Mouse (Mus musculus): ENCODE data around the gene Large2.

The Large2 gene

GRCm38 (mm10) chr2:92390206-92390930 lies 15.7 kb upstream of the Large2 start:
- DNase-seq (ENCODE audit: low read depth, low spot score): peak; percentile 56

GRCm38 (mm10) chr2:92389645-92390044 lies 15.0 kb upstream of the Large2 start:
- no peak for DNase-seq (ENCODE audit: low read depth, low spot score)

DNA sequence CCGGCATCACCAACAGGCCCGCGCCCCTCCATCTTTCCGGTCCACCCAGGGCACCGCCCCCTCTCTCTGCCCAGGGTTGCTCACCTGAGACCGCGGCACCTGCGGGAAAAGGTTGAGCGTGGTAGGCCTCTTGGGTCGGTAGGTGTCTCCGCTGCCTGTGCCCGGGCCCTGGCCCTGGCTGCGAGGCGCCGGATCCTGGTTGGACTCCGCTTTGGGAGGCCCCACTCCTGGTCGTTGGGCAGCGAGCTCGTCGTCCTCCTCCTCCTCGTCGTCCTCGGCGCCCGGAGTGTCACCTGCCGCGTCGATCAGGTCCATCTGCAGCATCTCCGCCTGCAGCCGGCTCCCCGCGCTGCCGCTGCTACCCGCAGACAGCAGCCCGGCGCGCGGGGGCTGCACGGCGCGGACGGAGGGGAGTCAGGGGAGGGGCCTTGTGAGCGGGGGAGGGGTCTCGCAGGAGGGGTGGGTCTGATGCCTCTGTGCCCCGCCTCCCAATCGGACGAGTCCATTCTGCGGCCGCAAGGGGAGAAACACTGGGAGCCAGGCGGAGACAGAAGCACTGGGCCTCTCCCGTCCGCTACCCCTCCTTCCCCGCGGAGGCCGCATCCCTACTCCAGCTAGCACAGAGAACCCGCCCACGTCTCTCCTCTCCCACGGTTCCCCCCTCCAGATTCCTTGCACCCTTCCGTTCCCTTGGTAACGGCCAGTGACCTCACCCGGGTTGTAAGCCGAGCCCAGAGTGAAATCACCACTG lies 14.4 kb upstream of the Large2 start:
- peak; percentile 99 for DNase-seq (ENCODE audit: low read depth, low spot score)

GRCm38 (mm10) chr2:92388081-92388517 lies 13.4 kb upstream of the Large2 start:
- peak; percentile 78 for DNase-seq (ENCODE audit: low read depth, low spot score)

- peak; percentile 95 for DNase-seq (ENCODE audit: low read depth, low spot score)
These were observed 13.0 kb upstream of the Large2 start for GRCm38 (mm10) chr2:92387646-92388045.

DNA sequence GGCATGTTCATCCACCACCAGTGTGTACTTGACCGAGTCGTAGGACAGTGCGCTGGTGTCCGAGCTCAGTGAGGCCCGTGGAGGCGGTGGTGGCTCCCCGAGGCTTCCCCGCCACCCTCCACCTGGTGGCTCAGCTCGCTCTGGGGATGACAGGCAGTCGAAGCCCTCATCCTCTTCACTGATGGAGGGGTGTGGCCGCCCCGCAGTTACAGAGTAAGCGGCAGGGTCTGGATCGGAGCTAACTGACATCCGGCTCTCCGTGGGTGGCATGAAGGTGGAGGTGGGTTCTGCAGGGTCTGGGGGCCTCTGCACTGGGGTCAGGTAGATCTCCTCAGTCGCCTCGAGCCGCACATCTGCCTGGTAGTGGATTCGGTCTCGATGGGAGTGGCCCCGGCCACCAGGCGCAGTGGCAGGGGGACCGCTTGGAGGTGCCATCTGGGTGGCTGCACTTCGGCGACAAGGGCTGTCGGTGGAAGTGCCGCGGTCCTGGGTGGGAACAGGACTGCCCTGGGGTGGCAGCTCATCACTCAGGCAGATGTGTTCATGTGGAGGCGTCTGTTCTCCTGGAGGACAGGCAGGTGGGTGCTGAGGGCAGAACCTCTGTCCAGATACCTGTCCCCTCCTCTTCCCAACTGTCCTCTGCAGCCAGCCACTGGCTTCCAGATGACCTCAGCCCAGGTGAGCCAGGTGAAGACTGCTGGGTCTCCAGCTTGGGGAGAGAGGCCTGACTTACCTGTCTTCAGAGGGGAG lies 12.3 kb upstream of the Large2 start:
- DNase-seq (ENCODE audit: low read depth, low spot score): no peak

DNA sequence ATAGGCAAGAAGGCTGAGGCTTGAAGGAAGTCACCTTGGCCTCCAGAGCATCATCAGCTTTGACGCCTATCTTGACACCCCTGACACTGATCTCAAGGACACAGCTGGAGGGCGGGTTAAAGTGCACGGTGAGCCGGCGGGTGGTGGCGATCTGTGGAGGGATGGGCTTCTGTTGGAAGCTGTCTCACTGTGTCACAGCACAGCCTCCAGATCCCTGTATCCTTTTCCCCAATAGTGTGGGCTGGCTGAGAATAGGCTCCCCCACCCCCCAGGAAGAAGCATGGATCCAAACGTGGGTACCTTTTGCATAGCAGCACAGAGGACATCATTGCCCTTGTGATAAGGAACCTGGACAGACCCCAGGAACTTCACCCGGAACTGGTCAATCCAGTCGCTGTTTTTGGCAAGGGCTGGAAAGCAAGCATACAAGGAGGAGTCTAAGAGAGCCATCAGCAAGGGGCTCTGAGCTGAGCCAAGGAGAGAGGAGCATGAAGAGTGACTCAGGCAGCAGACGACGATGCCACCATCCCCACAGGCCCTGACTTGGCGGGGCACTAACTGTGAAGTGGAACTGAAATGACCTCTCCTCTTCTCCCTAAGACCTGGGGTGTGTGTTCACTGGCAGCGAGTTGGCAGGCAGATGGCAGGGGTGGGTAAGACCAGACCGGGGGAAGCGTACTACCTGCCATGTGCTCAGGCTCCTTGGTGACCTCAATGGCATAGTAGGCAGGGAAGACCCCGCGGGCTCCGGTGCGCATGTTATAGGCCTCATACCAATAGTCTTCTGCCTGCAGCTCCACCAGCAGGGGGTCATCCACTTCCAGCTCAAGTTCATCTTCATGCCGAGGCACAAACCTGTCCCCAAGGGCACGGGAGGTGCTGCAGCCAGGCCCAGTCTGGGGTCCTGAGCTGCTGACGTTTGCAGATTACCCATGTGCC lies 10.7 kb upstream of the Large2 start:
- peak; percentile 67 for DNase-seq (ENCODE audit: low read depth, low spot score)

GRCm38 (mm10) chr2:92384101-92384500 lies 9.4 kb upstream of the Large2 start:
- DNase-seq (ENCODE audit: low read depth, low spot score): no peak

DNA sequence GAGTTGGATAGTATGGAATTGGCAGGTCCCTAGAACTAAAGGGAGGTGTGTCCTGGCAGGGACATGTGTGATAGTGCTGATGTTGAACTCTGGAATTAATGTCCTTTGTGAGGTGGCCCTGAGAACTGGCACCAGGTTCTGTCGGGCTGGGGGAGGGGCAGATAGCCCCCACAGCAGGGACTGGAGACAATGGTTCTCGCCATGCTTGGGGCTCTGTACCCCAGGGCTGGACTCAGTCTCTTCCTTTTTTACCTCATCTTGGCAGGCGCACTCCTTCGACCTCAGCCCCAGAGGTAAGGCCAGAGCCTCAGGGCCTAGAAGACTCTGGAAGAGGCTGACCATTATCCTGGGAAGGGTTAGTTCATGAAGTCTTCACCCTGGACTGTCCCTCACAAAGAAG lies 8.1 kb upstream of the Large2 start:
- no peak for DNase-seq (ENCODE audit: low read depth, low spot score)

- DNase-seq (ENCODE audit: low read depth, low spot score): peak; percentile 76
These were observed 7.4 kb upstream of the Large2 start, which contains the start of gene 1700029I15Rik for GRCm38 (mm10) chr2:92381901-92382588. 1700029I15Rik (plus strand) TSS chr2:92382538.

- no peak for DNase-seq (ENCODE audit: low read depth, low spot score)
These were observed 6.5 kb upstream of the Large2 start for GRCm38 (mm10) chr2:92381161-92381560.

- DNase-seq (ENCODE audit: low read depth, low spot score): no peak
These were observed 5.9 kb upstream of the Large2 start for GRCm38 (mm10) chr2:92380495-92381050.

DNA sequence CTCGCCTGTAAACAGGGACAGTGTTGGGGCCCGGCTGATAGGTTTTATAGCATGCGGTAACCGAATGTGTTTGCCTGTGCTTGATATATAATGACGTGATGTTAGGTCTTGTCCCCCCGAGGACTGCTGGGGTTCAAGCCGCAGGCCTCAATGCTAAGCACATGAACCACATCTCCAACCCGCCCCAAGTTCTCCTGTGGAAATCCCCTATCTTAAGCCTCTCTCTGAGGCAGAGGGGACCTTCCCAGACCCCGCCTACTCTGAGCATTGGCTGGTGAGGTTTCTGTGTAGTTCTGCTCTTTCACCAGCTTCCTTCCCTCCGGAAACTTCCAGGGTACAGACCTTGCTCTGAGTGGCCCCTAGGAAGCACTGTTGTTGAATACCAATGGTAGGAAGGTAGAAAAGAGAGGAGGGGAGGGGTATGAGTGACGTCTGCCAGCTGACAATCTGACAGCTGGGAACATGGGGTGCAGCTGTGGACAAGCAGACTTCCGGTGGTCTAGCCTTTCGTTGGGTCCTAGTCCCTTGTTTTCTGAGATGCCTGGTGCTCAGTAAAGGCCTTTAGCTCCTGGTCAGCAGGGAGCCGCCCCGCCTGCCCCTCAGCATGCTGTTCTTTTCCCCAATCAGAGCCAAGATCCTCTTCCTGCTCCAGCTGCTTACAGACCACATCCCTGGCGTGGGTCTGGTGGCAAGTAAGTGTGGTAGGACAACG lies 5.3 kb upstream of the Large2 start:
- DNase-seq (ENCODE audit: low read depth, low spot score): no peak

- no peak for DNase-seq (ENCODE audit: low read depth, low spot score)
These were observed 2.7 kb upstream of the Large2 start for GRCm38 (mm10) chr2:92377320-92377719.

GRCm38 (mm10) chr2:92376300-92376699 lies 1.6 kb upstream of the Large2 start:
- no peak for DNase-seq (ENCODE audit: low read depth, low spot score)

GRCm38 (mm10) chr2:92375788-92376187 lies 1.1 kb upstream of the Large2 start:
- no peak for DNase-seq (ENCODE audit: low read depth, low spot score)

GRCm38 (mm10) chr2:92375099-92375623 lies 492 bp upstream of the Large2 start:
- peak; percentile 99 for DNase-seq (ENCODE audit: low read depth, low spot score)

DNA sequence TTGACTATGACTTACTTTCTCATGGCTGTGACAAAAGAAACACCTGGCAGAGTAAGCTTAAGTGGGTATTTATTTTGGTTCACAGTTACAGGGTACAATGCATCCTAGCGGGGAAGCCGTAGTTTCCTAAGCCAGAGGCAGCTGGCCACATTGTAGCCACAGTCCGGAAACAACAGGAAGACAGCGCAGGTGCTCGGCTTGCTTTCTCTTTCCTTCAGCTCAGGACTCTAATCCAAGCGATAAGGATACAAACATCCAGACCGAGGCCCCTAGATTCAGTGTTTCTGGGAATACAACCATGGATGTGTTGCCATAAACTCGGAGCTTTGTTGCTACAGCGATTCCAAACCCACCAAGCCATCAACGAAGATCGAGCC lies 1.2 kb downstream of the Large2 start:
- no peak for DNase-seq (ENCODE audit: low read depth, low spot score)

GRCm38 (mm10) chr2:92372767-92373436 lies 1.8 kb downstream of the Large2 start:
- no peak for DNase-seq (ENCODE audit: low read depth, low spot score)
